Mouse (Mus musculus): ENCODE results near the gene Alg3.

Alg3 gene

DNA sequence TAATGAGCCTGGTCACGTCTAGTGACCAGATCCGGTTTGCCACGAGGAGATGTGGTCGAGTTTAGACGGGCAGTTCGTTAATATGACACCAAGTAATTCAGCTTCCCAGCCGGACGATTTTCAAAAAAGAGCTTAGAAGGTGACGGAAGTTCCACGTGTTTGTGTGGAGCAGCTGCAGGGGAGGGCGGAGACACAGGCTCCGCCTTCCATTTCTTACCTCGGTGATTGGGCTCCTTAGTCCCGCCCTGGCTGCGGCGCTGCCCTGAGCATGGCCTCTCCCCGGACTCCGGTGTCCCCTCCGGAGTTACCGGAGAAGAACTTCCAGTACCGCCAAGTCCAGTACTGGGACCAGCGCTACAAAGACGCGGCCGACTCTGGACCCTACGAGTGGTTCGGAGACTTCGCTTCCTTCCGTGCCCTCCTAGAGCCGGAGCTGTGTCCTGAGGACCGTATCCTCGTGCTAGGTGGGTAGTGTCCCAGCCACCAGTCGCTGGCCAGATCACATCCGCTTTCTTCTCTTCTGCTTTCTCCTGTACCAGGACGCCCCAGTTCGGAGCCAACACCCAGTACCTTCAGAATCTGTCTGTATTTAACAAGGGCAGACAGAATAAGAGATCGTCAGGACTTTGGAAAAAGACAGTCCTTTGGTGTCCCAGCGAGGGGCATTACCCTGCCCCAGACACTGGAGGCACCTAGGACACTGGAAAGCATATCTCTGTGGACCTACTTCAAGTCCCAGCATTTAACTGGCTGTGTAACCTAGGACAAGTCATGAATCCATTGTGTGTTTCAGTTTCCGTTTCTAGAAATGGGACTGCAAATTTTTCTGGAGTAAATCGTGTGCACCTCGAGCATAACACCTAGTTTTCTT lies at the start of gene Alg3, which contains the start of the genes Eef1akmt4 and Gm49333:
Gene Alg3, minus strand, starts transcription at position 379 of the 871 bp plus-strand sequence.
Gene Eef1akmt4, plus strand, starts transcription at position 237 of the 871 bp plus-strand sequence.
Gene Gm49333, plus strand, starts transcription at position 254 of the 871 bp plus-strand sequence.
- peak; percentile 93 for DNase-seq (ENCODE audit: low read depth)

DNA sequence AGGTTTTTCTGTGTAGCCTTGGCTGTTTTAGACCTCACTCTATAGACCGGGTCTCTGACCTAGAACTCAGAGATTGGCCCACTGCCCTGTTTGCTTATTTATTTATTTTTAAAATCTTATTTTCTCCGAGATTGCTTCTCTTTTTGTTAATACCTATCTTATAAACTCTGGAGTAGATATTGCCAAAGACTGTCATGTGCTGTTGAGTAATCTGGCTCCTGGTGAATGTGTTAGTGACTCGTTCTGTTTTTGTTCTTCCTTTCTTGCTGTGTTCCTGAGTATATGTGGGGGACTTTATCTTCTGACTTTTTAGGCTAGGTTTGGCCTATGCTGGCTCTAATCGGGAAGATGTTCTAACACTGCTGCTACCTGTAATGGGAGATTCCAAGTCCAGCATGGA lies 46.1 kb upstream of the Alg3 start:
- DNase-seq (ENCODE audit: low read depth): no peak

DNA sequence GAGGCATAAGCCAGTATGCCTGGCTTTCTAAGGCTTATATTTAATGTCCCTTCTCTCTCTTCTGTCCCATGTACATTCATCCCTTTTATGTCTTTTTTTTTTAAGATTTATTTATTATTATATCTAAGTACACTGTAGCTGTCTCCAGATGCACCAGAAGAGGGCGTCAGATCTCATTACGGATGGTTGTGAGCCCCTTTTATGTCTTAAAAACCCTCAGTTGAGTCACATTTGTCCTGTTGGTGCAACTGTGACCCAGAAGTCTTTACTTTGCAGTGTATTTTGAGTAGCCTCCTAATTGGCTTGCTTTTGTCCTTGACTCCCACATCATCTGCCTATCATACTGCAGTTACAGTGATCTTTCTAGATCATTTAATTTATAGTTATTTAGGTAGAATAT lies 41.8 kb upstream of the Alg3 start:
- DNase-seq (ENCODE audit: low read depth): no peak

DNA sequence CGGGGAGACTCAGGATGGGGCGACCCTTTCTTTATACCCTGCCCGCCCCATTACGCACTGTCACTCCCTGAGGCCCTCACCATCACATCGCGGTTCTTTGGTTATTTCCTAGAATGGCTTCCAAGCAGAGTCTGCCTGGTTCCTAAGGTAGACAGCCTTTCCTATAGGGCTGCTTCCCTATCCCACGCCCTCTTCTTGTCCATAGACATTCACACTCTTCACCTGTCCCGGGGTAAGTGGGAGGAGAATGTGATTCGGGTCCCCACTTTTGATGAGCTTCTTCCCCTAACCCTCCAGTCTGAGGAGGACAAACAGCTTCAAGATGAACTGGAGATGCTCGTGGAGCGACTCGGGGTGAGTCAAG lies 40.4 kb upstream of the Alg3 start:
- DNase-seq (ENCODE audit: low read depth): no peak

DNA sequence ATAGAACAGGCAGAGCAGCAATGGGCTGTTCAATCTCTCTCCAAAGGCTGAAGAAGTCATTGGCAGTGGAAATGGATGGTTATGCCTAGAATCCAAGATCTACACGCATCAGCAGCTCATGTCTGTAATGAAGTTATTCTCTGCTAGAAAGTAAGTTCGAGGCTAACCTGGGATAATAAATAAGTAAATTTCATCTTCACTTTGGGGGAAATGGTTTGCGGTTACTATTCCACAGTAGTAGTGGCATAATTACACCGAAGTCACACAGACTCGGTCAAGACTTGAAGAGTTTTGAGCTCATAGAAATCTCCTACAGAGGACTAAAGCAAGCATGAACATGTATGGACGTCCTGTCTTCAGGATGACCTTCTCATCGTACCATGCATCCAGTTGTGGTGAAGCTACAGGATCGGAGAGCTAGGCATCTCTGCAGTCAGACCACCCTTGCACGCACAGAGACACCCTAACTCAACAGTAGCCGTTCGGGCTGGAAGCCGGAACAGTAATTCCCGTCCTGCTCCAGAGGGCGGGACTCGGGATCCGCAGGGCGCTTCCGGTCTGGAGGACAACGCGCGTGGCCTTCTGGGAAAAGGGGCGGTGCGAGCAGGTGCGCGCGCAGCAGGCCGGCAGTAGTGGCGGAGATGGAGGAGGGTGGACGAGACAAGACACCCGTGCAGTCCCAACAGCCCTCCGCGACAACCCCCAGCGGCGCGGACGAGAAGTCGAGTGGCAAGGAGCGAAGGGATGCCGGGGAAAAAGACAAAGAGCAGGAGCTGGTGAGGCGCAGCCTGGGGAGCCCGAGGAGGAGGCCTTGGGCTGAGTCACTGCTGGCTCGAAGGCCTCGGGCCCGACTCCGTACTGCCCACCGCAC lies 39.8 kb upstream of the Alg3 start, which contains the start of gene Psmd2:
Gene Psmd2, plus strand, starts transcription at position 577 of the 871 bp plus-strand sequence.
- DNase-seq (ENCODE audit: low read depth): peak; percentile 85

DNA sequence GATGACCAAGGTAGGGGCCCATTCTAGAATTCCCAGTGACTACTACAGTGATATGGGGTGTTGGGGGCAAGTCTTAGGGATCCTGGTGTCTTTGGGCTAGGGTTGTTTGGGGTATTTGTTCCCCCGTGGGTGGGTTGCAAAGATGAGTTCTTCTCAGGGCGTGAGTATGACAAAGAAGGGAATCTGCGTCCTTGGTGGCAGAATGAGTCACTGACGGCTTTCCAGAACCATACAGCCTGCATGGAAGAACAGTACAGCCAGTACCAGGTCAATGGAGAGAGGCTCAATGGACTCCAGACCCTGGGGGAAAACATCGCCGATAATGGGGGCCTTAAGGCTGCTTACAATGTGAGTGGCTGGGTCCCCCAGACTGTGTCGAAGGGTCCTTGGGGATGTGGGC lies 32.4 kb upstream of the Alg3 start:
- no peak for DNase-seq (ENCODE audit: low read depth)

DNA sequence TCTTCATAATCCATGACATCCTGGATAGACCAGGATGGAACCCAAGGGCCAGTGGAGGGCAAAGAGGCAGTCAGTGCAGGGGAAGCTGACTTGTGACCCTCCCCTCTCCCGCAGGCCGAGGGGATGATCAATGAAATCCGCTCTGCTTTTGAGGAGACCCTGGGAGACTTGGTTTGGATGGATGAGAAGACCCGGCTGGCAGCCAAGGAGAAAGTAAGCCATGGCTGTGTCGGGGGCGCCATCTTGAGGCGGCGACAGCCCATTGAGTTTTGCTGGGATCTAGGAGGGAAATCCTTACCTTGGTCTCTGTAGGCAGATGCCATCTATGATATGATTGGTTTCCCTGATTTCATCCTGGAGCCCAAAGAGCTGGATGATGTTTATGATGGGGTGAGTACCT lies 30.6 kb upstream of the Alg3 start:
- no peak for DNase-seq (ENCODE audit: low read depth)

DNA sequence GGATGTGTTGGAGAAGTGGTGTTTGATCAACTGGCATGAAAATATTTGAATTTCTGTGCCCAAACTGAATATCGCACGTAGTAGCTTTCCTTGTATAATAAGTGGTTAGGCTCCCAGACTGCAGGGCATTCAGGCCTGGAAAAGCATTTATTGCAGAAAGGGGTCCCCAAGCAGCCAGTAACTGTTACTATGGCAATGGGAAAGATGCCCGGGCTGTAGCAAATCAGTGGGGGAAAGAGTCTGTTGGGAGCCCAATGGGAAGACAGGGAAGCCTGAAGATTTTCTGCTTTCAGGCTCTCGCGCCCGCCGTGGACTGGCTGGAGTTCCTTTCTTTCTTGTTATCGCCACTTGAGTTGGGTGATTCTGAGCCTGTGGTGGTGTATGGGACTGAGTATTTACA lies 26.8 kb upstream of the Alg3 start:
- no peak for DNase-seq (ENCODE audit: low read depth)

DNA sequence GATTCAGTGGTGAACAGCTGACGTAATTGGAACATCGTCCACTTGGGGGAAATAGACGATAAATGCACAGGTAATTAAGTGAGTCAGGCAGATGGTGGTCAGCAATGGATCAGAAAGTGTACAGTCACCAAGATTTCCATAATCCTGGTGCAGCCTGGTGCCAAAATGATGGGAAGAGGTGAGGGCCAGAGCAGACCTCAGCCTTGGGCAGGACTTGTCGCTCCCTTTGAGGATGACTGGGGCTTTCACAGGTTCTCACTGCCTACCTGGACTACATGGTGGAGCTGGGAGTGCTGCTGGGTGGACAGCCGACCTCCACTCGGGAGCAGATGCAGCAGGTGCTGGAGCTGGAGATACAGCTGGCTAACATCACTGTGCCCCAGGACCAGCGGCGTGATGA lies 25.9 kb upstream of the Alg3 start:
- no peak for DNase-seq (ENCODE audit: low read depth)

DNA sequence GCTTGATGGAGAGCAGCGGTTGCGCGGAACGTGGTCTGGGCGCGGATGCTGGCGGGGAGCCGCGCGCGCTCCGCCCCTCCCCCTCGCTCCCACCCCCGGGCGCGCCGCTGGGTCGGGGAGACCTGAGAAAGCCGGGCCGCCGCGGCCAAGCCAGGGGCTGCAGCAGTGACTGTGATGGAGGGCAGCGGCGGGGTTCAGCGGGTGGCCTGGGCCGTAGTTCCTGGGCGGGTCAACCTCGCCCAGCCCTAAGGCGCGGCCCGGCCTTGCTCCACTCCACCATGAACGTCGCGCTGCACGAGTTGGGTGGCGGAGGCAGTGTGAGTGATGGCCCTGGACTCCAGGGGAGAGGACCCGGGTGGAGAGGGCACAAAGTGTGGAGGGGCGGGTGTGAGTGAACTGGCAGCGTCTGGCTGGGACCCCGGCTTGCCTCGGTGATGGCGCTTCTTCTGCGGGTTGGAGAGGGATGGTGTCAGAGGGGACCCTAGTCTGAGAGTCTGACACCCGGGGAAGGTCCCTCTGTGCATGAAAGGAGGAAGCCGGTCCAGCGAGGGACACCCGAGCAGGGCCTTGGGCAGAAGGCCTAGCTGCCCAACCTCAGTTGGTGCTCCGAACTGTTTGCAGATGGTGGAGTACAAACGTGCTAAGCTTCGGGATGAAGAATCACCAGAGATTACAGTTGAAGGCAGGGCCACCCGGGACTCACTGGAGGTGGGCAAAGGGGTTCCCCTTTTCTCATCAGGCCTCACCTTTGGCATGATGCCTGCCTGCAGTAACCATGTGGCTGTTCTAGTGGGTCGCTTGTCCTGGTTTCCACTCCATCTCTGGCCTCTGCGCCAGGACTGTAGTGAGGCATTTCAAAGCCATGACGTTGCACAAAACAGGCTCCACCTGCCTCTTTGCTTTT lies 18.4 kb upstream of the Alg3 start, which contains the start of gene Ece2:
Gene Ece2, plus strand, starts transcription at position 98 of the 904 bp plus-strand sequence.
- DNase-seq (ENCODE audit: low read depth): no peak

DNA sequence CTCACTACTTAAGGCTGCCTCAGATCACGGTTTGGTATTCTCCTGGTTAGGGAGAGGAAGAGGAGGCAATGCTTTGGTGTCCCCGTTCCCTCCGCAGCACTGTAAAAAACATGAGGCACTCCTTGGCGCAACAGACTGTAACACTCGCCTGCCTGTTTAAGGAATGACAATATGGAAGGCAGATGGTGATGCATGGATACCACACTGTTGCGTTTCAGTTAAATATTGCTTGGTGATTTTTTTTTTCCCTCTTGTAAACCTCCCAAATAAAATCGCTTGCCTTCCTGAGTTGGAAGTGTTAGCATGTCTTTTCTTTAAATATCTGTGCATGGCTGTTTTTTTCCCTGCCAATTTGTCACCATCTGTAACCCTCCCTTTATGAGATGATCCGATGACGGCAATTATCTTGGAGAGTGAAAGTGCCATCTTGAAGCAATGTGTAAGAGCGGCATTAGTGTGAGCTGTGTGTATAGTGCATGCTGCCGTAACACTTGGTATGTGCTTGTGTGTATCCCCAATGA lies 17.4 kb upstream of the Alg3 start:
- DNase-seq (ENCODE audit: low read depth): no peak

DNA sequence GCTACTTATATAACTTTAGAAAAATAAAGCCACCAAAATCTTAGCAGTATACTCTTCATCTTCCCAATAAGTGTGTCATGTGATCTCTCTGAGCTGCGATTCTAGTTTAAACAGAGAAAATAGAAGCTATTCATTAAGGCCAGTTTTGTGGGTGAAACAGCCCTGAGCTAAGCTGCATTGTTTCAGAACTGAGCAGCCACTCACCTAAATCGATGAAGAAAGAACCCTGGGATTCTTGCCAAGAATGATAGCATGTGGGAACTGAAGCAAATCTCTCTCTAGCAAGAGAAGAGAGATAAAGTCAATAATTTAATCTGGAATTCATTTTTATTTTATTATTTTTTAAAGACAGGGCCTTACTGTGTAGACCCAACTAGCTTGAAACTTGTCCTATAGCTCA lies 11.7 kb upstream of the Alg3 start:
- no peak for DNase-seq (ENCODE audit: low read depth)

DNA sequence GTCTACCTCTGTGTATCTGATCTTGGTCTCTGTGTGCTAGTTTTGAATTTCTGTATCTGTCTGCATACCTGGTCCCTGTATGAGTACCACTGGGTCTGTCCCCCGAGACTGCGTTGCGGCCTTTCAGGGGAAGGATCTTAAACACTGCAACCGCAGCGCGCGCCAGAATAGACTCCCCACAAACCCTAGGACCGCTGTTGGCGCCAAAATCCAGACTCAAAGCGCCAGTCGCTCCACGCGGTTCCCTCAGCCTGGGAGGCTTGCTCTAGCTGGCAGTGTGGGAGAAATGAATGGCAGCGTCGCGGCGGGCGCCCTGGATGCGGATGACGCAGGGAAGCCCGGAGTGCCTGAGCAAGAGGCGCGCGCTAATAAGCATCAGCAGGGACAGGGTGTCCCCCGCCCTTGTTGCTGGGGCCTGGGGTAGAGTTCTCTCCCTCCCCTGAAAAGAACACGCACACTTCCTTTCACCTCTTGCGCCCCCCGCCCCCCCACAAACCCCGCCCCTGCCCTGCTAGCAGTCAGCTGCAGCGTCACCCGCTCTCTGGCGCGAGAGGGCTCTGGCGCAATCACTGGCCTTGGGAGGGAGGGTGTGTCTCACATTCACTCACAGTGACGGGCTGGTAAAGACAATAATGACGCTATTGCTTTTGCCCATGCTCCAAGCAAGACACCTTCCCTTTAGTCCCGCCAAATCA lies 10.6 kb upstream of the Alg3 start:
- peak; percentile 58 for DNase-seq (ENCODE audit: low read depth)

DNA sequence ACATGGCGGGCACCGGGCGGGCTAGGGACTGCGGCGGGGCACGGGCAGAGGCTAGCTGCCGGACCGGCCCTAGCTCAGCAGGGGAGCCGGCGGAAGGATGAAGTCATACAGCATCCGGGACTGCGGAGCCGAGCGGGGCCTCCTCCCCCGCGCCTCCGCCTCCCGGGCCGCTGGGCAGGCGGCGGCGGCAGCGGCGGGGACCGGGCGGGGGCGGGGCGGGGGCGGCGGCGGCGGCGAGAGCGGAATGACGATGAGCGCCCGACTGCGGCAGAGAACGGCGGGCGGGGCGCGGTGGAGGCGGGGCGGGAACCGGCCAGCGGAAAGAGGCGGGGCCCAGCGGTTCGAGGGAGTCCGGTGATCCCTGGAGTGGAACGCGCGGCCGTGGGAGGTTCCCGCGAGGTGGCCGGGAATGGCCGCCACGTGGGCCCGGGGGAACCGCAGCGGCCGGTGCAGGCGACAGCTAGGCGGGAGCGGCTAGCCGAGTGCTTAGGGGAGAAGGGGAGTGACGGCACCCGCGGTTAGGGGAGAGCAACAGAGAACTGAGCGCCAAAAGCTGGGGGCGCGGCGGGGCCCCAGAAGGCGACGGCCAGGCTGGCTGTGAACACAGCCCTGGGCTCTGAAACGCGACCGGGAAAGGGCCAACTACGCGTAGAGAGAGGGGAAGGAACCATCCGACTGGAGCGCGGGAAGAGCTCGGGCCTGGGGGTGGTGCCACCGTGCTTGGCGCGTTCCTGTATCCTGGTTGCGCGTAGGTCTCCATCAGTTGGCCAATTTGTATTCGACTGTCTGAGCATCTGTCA lies 9.9 kb upstream of the Alg3 start, which contains the start of gene Camk2n2:
Gene Camk2n2, minus strand, starts transcription at position 97 of the 800 bp plus-strand sequence.
- DNase-seq (ENCODE audit: low read depth): no peak

DNA sequence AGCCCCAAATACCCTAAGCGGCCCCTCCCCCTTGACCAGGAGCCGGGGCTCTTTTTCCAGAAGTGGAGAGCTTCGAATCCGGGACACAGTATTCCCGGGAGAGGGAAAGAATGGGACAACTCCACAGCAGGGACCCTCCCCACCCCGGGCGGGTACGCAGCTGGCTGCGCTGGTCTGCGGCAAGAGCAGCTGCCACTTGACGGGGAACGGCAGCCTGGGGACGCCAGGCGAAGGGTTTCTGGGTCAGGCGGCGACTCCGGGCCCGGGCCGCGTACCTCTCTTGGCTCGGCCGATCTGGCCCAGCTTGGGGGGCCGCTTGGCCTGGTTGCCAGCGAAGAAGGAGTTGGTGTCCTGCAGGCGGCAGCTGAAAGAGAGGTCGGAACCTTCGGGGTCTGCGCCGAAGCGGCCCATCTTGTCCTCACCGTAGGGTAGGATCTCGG lies 9.2 kb upstream of the Alg3 start:
- no peak for DNase-seq (ENCODE audit: low read depth)

DNA sequence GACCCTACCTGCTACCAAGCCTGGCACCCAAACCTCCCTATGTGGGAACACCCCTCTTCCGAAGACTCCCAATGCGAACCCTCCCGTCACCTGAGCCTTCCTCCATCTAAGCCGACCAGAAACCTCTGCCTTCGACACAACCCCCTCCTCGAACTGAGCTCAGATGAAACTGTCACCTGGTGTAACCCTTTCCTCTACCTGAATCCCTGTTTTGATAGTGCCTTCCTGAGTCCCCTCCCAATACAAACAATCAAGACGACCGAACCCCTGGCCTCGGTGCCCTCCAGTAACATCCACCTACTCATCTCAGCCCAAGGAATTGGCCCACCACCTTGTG lies 8.8 kb upstream of the Alg3 start:
- DNase-seq (ENCODE audit: low read depth): no peak

DNA sequence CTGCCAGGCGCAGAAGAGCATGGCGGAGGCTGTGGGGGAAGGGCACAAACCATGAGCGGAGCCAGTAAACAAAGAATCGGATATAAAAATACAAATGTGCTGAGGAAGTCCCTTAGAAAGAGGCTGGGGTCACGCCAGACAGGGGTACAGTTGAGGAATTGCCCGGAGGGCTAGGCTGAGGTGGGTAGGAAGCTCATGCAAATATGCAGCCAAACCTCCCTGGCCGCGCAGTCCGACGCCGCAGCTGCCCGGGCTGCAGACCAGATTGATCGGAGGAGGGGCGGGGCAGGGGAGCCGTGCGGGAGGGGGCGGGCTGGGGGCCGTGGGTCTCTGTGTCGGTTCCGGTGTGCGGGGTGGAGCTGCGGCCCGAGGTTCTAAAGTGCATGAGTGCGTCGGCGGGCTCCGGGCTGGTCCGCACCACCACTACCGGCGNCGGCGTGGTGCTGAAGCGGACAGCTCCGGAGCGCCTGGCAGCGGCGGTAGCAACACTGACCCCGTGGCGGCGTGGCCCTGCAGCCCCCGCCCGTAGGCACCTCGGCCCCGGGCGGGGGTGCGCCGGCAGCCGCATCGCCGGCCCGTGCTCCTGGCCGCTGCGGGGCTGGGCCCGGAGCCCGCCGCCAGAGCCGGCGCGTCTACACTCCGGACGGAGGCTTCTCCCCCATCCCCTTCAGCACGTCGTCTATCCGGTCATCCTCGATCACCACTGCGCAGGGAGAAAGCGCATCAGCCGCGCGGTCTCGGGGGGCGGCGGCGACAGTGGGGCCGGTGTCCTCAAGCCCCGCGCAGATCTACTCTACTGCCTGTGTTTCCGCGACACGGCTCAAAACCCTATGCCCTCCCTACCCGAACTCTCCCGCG lies 8.2 kb upstream of the Alg3 start:
- DNase-seq (ENCODE audit: low read depth): no peak

DNA sequence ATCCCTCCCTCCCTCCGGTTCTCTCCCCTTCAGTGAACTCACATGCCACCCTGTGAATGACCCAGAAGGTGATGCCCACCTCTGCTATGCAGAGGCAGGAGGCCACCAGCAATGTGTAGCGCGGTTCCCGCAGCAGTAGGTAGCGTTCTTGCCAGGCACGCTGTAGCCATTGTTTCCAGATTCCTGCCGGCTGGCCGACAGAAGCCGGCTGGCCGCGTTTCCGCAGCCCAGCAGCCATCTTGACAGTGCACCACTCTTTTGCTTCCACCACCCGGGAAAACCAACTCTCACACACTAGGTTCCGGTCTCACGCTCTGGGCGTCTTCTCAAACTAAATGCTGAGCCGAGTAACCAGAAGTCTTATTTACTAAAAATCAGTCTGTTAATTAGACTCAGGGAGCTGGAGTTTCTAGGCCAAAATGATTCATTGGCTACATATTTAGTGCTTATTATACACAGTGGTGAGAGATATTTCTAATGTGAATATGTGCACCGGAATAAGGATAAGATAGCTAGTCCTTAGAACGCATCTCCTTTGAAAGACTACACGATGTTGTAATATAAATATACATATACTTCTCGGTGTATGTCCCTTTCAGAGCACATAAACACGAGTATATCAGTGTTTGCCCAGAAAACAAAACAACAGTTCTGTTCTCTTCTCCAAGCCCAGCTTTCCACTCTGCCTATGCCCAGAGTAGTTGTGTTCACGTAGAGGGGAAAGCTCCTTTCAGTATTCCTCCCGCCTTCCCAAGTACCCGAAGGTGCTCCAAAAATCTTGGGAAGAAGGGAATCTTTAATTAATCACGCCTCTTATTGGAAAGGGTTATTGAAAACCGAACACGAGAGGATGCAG lies 806 bp downstream of the Alg3 start:
- peak; percentile 90 for DNase-seq (ENCODE audit: low read depth)
